In the genomic region with DNA sequence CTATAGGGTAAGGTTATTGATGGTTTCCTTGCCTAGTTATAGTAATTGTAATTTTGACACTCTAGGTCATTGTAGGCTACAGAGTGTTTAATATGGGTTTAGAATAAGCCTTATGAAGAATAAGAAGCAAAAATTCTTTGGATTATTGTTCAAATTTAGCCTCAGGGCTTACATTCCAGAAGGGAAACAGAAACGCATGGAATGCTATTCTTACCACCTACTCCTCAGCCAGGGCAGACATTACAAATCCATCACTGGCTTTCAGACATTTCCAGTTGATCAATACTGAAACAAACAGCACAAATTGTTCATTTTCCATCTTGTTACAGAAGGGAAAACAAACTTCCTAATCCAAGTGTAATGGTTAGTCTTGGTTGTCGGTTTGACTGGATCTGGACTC, we compare ENCODE assay signal across 23 mouse cellular contexts.
DNase-seq lines count a peak whose midpoint lies in the region; ATAC-seq and TF ChIP-seq lines count a peak whose summit lies in the region.
"Had no signal": no experiment of that assay in that cellular context is flagged by ENCODE, and none has a peak within 500 bp of the region (broad histone marks: within the 10 kb centered on the region; RNA-seq: fewer than 3 reads in every experiment).

No protein-coding gene starts in this region.

- H3K9ac ChIP-seq in heart, embryonic 13.5 days: no peak overlapping the region
- H3K9ac ChIP-seq in liver, embryonic 12.5 days: no peak overlapping the region

- H3K4me1 ChIP-seq in heart, embryonic 13.5 days: peaks cover 63% of the 10 kb centered on the region
- H3K4me1 ChIP-seq in embryonic fibroblast, embryonic 13.5 days (ENCODE audit: control insufficient read depth, insufficient read depth, low read length): no peaks in the 10 kb centered on the region
- H3K4me1 ChIP-seq in liver, embryonic 12.5 days: no peaks in the 10 kb centered on the region

- WGBS in heart, embryonic 13.5 days: 52% methylated on average over 2 of the region's 2 CpGs
- 44% methylated on average over 2 of the region's 2 CpGs for WGBS in liver, embryonic 12.5 days (ENCODE audit: insufficient replicate concordance)

- no peaks in the 10 kb centered on the region for H3K36me3 ChIP-seq in heart, embryonic 13.5 days
- H3K36me3 ChIP-seq in liver, embryonic 12.5 days: no peaks in the 10 kb centered on the region
- H3K36me3 ChIP-seq: G1E had no signal

- DNase-seq in heart, adult 18-20 months: no peak
- DNase-seq in 3T3-L1 (ENCODE audit: low read depth, low spot score) (peak; percentile 59), NIH3T3 (ENCODE audit: low read depth) (peak; percentile 66)
- no peak for DNase-seq in retina, embryonic 14.5 days (ENCODE audit: low spot score)
- DNase-seq in right cerebral cortex, postnatal 14 days: no peak
- DNase-seq: adrenal gland, adult 2 months; adrenal gland, adult 8-10 months; adrenal gland, postnatal 10 days; adrenal gland, postnatal 14 days; adrenal gland, postnatal 25 days; adrenal gland, postnatal 36 days; B cell, adult 2 months; cerebellum, adult 11 months; cerebellum, adult 11-12 months; cerebellum, adult 18-20 months; cerebellum, adult 2 months had no signal

- no peak for TF ChIP-seq POLR2A in embryonic fibroblast, embryonic 13.5 days (IDR thresholded peaks at IDR 0.05; ENCODE audit: low read depth, low read length)

- H3K4me3 ChIP-seq in heart, embryonic 13.5 days: no peak overlapping the region
- no peak overlapping the region for H3K4me3 ChIP-seq in embryonic fibroblast, embryonic 13.5 days (ENCODE audit: insufficient read depth, low read length)
- H3K4me3 ChIP-seq in liver, embryonic 12.5 days: no peak overlapping the region

- 0 out of 2 replicates have a peak overlapping the region, but pooled peaks have one; percentile 95 for H3K27ac ChIP-seq in heart, embryonic 13.5 days (replicated peaks)
- H3K27ac ChIP-seq in embryonic fibroblast, embryonic 13.5 days (ENCODE audit: insufficient read depth, low read length): peak overlapping the region; percentile 58; the same call in 1 of the 2 replicates
- no peak overlapping the region for H3K27ac ChIP-seq in liver, embryonic 12.5 days

- no peak for ATAC-seq in heart, embryonic 13.5 days (ENCODE audit: extremely low read depth, insufficient number of reproducible peaks, low FRiP score, low TSS enrichment)
- ATAC-seq in liver, embryonic 12.5 days: no peak
- ATAC-seq: activated CD4-positive, CD25-positive, alpha-beta regulatory T cell, adult 4 months; CD4-positive, CD25-positive, alpha-beta regulatory T cell, adult 4 months; Patski had no signal

- no peak overlapping the region for H3K4me2 ChIP-seq in heart, embryonic 13.5 days
- H3K4me2 ChIP-seq in liver, embryonic 12.5 days: no peak overlapping the region

- no peak for TF ChIP-seq CTCF in embryonic fibroblast, embryonic 13.5 days (IDR thresholded peaks at IDR 0.05; ENCODE audit: borderline replicate concordance, insufficient read depth, low read length)

- H3K27me3 ChIP-seq in heart, embryonic 13.5 days (replicated peaks): 0 out of 2 replicates have a peak, but pooled peaks cover 3% of the 10 kb centered on the region
- H3K27me3 ChIP-seq in liver, embryonic 12.5 days (replicated peaks): no peaks in the 10 kb centered on the region
- H3K27me3 ChIP-seq: Patski had no signal

- H3K9me3 ChIP-seq in heart, embryonic 13.5 days: no peaks in the 10 kb centered on the region
- H3K9me3 ChIP-seq in liver, embryonic 12.5 days (replicated peaks): no peaks in the 10 kb centered on the region
- H3K9me3 ChIP-seq: G1E had no signal

Comparison
In these comparisons a context has a peak if more than half of its experiments do, and no peak if none do; other contexts are left out.
1. DNase-seq: peak in 3T3-L1 (single experiment) and NIH3T3 (single experiment); none in heart, adult 18-20 months (0 of 2), retina, embryonic 14.5 days (single experiment) and right cerebral cortex, postnatal 14 days (single experiment).